Mouse (Mus musculus) liver, adult 2 months (tissue): Measurements from ENCODE around the gene Dytn.

Experiments used
- CTCF ChIP-seq: fragments of 200-500 bp; IDR thresholded peaks from 2 replicates; pipeline ENCODE4 v1.5.1; 2011; ENCODE audit warnings: low read depth, low read length, control low read depth
- POLR2A ChIP-seq: fragments of 200-500 bp; IDR thresholded peaks from 2 replicates; pipeline ENCODE4 v1.6.1; 2011; ENCODE audit warnings: low read length, control low read depth; ENCODE audit not compliant: insufficient read depth; ENCODE audit errors: extremely low read depth

DNA sequence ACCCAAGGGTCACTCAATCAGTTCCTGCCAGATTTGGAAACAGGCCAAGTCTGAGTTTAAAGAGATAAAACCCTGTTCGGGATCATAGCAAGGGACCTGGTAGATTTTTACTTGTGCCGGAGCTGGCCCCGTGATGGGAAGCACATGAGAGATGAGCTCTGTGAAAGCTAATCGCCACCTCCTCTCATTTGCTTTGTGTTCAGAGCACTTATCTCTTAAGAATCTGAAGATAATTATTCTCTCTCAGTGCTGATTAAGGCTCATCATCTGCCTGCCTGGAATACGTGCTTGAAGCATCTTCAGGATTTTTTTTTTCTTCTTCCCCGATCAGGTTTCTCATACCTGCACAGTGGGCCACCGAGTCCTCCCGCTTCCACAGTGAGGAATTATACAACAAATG is 107.6 kb downstream of the Dytn start:
- TF ChIP-seq POLR2A: no peak
- no peak for TF ChIP-seq CTCF
